Mouse (Mus musculus): ENCODE data around the gene Nprl3. TPM values are rescaled to one million over a fixed set of nuclear protein-coding genes. Genes with fewer than 3 reads are reported as not detected.

The Nprl3 gene
- total and polyA plus RNA-seq, 3 experiments: 26.3 to 121 (median 106) TPM

DNA sequence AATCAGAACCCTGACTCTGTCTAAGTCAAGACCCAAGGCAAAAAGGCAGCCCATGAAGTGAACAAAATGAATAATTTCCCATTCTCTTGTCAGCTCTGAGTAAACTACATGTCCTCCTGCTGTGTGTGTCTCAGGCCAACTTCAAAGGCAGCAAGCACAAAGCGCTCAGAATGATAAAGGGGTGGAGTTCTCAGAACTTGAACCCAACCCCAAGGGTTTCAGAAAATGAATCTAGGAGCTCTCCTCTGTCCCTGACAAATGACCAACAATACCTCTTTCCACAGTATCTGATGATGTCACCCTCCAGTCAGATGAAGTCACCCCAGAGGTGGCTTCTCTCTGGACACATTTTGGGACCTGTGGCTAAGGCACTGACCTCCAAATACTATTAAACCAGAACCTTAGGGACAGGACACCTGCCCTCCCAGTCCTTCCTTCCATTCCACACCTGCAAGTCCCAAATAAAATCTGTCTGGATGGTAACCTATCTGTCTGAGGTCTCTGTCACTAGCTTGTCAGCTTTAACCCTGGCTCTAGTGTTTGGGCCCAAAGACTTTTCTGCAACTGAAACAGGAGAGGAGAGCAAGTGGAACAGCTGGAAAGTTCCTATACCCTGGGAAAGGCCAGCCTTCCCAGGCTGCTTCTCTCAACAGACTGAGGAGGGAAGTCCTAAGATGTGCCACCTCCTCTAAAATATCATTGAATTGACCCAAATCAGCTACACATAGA lies 14.1 kb upstream of the Nprl3 start:
- no peaks in the 10 kb centered on the region for H3K27me3 ChIP-seq (ENCODE audit: insufficient read depth, low read length)
- no peak for ATAC-seq (ENCODE audit: extremely low read depth, insufficient number of reproducible peaks, low FRiP score, poor library complexity, severe bottlenecking)

DNA sequence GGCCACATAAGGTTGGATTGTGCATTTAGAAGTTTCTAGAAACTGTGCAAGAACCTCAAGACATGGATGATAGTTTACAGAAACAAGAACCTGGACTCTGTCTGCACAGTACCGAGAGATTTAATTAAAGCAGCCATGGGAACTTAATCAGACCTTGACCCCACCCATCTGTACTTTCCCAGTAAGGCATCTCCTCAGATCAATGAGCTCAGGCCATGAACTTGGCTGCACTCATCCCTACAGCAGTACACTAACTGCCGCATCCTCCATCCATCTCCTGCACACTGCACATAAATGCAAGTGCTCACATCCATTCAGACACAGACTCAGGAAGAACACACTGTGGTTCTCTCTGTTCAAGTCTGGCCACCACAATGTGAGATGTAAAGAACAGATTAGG lies 13.1 kb upstream of the Nprl3 start:
- peaks cover 71% of the 10 kb centered on the region for H3K4me1 ChIP-seq (ENCODE audit: insufficient read depth, low read depth, low read length)
- DNase-seq (ENCODE audit: low spot score) (no peak), ATAC-seq (ENCODE audit: extremely low read depth, insufficient number of reproducible peaks, low FRiP score, poor library complexity, severe bottlenecking) (no peak)
- no peaks in the 10 kb centered on the region for H3K36me3 ChIP-seq (replicated peaks)
- H3K4me3 ChIP-seq (ENCODE audit: low read depth, low read length): no peak overlapping the region; the same call in 1 of the 2 replicates
- no peaks in the 10 kb centered on the region for H3K9me3 ChIP-seq (replicated peaks)
- TF ChIP-seq CTCF (IDR thresholded peaks at IDR 0.05; ENCODE audit: low read depth, low read length) (no peak), TAL1 (conservative IDR thresholded peaks at IDR 0.05; ENCODE audit: low read depth, low read length) (no peak), GATA1 (IDR thresholded peaks at IDR 0.05; ENCODE audit: borderline replicate concordance, low read length) (no peak), POLR2AphosphoS5 (IDR thresholded peaks at IDR 0.05; ENCODE audit: insufficient replicate concordance, low read depth, low read length) (no peak), GATA2 (IDR thresholded peaks at IDR 0.05; ENCODE audit: borderline replicate concordance, low read depth, low read length) (no peak)
- no peaks in the 10 kb centered on the region for H3K27me3 ChIP-seq (ENCODE audit: insufficient read depth, low read length)

More for the DNA sequence above, 14.1 kb upstream of the Nprl3 start:
- peaks cover 65% of the 10 kb centered on the region for H3K4me1 ChIP-seq (ENCODE audit: insufficient read depth, low read depth, low read length)
- no peaks in the 10 kb centered on the region for H3K9me3 ChIP-seq (replicated peaks)
- no peak for TF ChIP-seq POLR2AphosphoS5 (IDR thresholded peaks at IDR 0.05; ENCODE audit: insufficient replicate concordance, low read depth, low read length)
- no peak for TF ChIP-seq CTCF (IDR thresholded peaks at IDR 0.05; ENCODE audit: low read depth, low read length)
- no peak for TF ChIP-seq GATA1 (IDR thresholded peaks at IDR 0.05; ENCODE audit: borderline replicate concordance, low read length)
- no peak for TF ChIP-seq GATA2 (IDR thresholded peaks at IDR 0.05; ENCODE audit: borderline replicate concordance, low read depth, low read length)
- no peak for TF ChIP-seq TAL1 (conservative IDR thresholded peaks at IDR 0.05; ENCODE audit: low read depth, low read length)
- H3K4me3 ChIP-seq (ENCODE audit: low read depth, low read length): no peak overlapping the region; the same call in 1 of the 2 replicates
- H3K36me3 ChIP-seq (replicated peaks): no peaks in the 10 kb centered on the region
- DNase-seq (ENCODE audit: low spot score): no peak

DNA sequence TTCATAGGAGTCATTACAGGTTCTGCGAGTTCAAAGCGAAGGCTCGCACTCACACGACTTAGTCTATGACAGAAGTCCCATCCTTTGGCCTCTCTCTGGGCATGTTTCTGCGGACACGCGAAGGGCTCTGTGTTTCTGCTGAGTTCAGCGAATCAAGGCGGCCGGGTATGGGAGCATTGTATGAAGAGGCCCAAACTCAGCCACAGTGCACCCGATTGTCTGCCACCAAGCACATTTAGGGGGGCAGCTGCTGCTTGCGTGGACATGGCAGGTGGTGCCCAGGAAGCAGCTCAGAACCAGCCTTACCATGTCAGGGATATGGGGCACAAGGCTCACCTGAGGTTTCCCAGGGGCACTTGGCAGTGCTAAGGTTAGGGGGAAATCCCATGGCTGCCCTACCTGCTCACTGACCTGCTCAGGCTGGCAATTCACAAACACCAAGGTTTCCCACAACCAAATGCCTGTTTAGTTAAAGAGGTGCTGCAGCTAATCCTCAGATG lies 11.0 kb upstream of the Nprl3 start:
- Histone ChIP-seq H3K27me3 (ENCODE audit: insufficient read depth, low read length) (no peaks in the 10 kb centered on the region), H3K36me3 (replicated peaks) (no peaks in the 10 kb centered on the region), H3K9me3 (replicated peaks) (no peaks in the 10 kb centered on the region), H3K4me1 (ENCODE audit: insufficient read depth, low read depth, low read length) (peaks cover 72% of the 10 kb centered on the region), H3K4me3 (ENCODE audit: low read depth, low read length) (no peak overlapping the region)
- ATAC-seq (ENCODE audit: extremely low read depth, insufficient number of reproducible peaks, low FRiP score, poor library complexity, severe bottlenecking) (no peak), DNase-seq (ENCODE audit: low spot score) (no peak)
- TF ChIP-seq GATA2 (IDR thresholded peaks at IDR 0.05; ENCODE audit: borderline replicate concordance, low read depth, low read length) (no peak), CTCF (IDR thresholded peaks at IDR 0.05; ENCODE audit: low read depth, low read length) (no peak), GATA1 (IDR thresholded peaks at IDR 0.05; ENCODE audit: borderline replicate concordance, low read length) (no peak), POLR2AphosphoS5 (IDR thresholded peaks at IDR 0.05; ENCODE audit: insufficient replicate concordance, low read depth, low read length) (no peak), TAL1 (conservative IDR thresholded peaks at IDR 0.05; ENCODE audit: low read depth, low read length) (no peak)

DNA sequence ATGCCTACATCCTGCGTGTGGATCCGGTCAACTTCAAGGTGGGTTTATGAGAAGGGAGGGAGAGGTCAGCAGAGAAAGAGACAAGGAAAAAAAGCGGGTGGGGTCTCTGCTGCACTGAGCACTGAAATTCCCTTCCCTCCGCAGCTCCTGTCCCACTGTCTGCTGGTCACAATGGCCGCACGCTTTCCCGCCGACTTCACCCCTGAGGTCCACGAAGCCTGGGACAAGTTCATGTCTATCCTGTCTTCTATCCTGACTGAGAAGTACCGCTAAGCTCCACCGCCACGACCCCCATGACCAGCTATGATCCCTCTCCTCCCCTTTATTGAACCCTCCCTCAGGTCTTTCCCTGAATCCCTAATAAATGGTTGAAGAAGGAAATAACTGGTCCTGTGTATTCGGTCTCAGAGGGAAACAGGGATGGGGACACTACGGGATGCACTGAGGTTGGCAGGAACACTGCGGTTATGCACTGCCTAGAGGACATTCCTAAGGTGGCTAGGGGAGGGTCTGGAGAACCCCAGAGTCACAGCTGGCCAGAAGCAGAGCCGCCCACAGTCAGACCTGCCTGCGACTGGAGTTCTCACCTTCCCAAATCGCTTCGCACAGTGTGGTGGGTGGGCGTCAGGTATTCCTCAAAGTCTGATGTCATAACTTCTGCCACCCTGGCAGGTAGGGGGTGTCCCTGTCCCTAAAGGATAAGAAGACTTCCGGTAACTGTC lies 10.4 kb upstream of the Nprl3 start:
- TF ChIP-seq CTCF (IDR thresholded peaks at IDR 0.05; ENCODE audit: low read depth, low read length) (no peak), GATA2 (IDR thresholded peaks at IDR 0.05; ENCODE audit: borderline replicate concordance, low read depth, low read length) (no peak), TAL1 (conservative IDR thresholded peaks at IDR 0.05; ENCODE audit: low read depth, low read length) (no peak), POLR2AphosphoS5 (IDR thresholded peaks at IDR 0.05; ENCODE audit: insufficient replicate concordance, low read depth, low read length) (no peak), GATA1 (IDR thresholded peaks at IDR 0.05; ENCODE audit: borderline replicate concordance, low read length) (no peak)
- DNase-seq (ENCODE audit: low spot score) (no peak), ATAC-seq (ENCODE audit: extremely low read depth, insufficient number of reproducible peaks, low FRiP score, poor library complexity, severe bottlenecking) (no peak)
- Histone ChIP-seq H3K36me3 (replicated peaks) (no peaks in the 10 kb centered on the region), H3K4me1 (ENCODE audit: insufficient read depth, low read depth, low read length) (peaks cover 72% of the 10 kb centered on the region), H3K4me3 (ENCODE audit: low read depth, low read length) (no peak overlapping the region), H3K9me3 (replicated peaks) (no peaks in the 10 kb centered on the region), H3K27me3 (ENCODE audit: insufficient read depth, low read length) (no peaks in the 10 kb centered on the region)

DNA sequence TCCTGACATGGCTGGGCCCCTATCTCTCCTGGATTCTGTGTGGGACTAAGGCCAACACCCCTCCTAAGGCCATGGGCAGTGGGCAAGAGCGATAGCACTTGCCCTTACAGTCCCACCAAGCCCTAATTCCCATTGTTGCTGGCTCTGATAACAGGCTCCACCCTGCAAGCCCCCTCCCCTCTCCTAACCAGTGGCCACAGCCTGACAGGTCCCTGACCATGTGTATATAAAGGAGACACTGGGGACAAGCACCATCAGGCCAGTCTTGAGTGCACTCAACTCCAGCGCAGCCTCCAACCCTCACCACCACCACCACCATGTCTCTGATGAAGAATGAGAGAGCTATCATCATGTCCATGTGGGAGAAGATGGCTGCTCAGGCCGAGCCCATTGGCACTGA lies 8.8 kb upstream of the Nprl3 start, which contains the start of gene Hba-x:
TSS of gene Hba-x (plus strand) at position 54 of the 400 bp plus-strand sequence.
- ATAC-seq (ENCODE audit: extremely low read depth, insufficient number of reproducible peaks, low FRiP score, poor library complexity, severe bottlenecking) (no peak), DNase-seq (ENCODE audit: low spot score) (no peak)
- Histone ChIP-seq H3K9me3 (replicated peaks) (no peaks in the 10 kb centered on the region), H3K4me3 (ENCODE audit: low read depth, low read length) (no peak within 1 kb of the TSS), H3K27me3 (ENCODE audit: insufficient read depth, low read length) (no peaks in the 10 kb centered on the region), H3K4me1 (ENCODE audit: insufficient read depth, low read depth, low read length) (peaks cover 65% of the 10 kb centered on the region), H3K36me3 (replicated peaks) (no peaks in the 10 kb centered on the region)
- no peak for TF ChIP-seq GATA1 (IDR thresholded peaks at IDR 0.05; ENCODE audit: borderline replicate concordance, low read length)

DNA sequence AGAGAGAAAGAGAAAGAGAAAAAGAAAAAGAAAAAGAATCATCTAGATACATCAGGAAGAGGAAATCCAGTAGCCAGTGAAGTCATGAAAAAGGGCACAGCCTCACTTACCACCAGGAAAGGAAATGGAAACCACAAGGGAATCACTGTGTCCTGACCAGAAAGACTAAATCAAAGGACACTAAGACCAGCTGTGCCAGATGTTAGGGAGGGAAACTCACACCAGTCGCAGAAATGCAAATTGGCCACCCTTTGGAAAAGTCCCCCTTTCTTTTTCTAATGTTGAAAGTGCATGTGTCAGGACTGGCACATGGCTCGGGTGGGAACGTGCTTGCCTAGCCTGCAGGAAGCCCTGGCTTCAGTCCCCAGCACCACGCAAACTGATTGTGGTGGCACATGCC lies 3.7 kb upstream of the Nprl3 start:
- H3K36me3 ChIP-seq (replicated peaks): peaks cover 2% of the 10 kb centered on the region
- no peak for ATAC-seq (ENCODE audit: extremely low read depth, insufficient number of reproducible peaks, low FRiP score, poor library complexity, severe bottlenecking)
- H3K4me3 ChIP-seq (ENCODE audit: low read depth, low read length): no peak overlapping the region

More for the DNA sequence above, 3.7 kb upstream of the Nprl3 start:
- TF ChIP-seq CTCF (IDR thresholded peaks at IDR 0.05; ENCODE audit: low read depth, low read length) (no peak), GATA1 (IDR thresholded peaks at IDR 0.05; ENCODE audit: borderline replicate concordance, low read length) (no peak), TAL1 (conservative IDR thresholded peaks at IDR 0.05; ENCODE audit: low read depth, low read length) (no peak)
- Histone ChIP-seq H3K9me3 (replicated peaks) (no peaks in the 10 kb centered on the region), H3K27me3 (ENCODE audit: insufficient read depth, low read length) (no peaks in the 10 kb centered on the region), H3K4me1 (ENCODE audit: insufficient read depth, low read depth, low read length) (peaks cover 57% of the 10 kb centered on the region)
- no peak for DNase-seq (ENCODE audit: low spot score)

Measured in G1E (cell line).